Mouse (Mus musculus) spleen, adult 2 months (tissue): ENCODE measurements around the gene Bbs9.

ENCODE experiments used
- CTCF ChIP-seq: fragments of 200-500 bp; IDR thresholded peaks from 2 replicates; pipeline ENCODE4 v1.5.1; 2011; ENCODE audit warnings: mild to moderate bottlenecking, inconsistent platforms; ENCODE audit not compliant: insufficient read depth, insufficient read length, insufficient replicate concordance; ENCODE audit errors: extremely low read depth
- POLR2A ChIP-seq: fragments of 200-500 bp; IDR thresholded peaks from 2 replicates; pipeline ENCODE4 v1.6.1; 2011; ENCODE audit warnings: low read depth, low read length, inconsistent platforms

DNA sequence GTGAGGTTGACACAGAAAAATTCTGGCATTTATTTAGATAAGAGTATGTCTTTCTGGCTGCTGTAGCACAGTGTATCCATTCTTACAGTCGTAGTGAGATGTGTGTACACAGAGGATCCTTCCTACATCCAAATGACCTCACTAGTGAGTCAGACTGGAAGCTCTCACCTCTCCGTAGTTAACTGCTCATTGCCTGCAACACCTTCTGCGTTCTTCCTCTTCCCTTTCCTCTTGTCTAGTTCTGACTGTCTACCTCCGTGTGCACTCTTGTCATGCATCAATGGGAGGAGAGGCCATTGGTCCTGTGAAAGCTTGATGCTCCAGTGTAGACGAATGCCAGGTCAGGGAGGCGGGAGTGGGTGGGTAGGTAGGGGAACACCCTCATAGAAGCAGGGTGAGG is 344.0 kb downstream of the Bbs9 start:
- TF ChIP-seq POLR2A (no peak), CTCF (no peak)
